Mouse (Mus musculus): ENCODE measurements around the gene Hnrnpl. TPM values are rescaled to one million over a fixed set of nuclear protein-coding genes. Genes with fewer than 3 reads are reported as not detected.
A peak's percentile ranks its signal among the peaks of the same experiment; 100 is the strongest.

The Hnrnpl gene
- total and polyA plus RNA-seq, 2 experiments from 2014 or later = 171 to 259 TPM

GRCm38 (mm10) chr7:28802846-28803588 is 5.3 kb upstream of the Hnrnpl start:
- H3K4me2 ChIP-seq (ENCODE audit: low read depth, low read length) = no peak overlapping the region
- no peaks in the 10 kb centered on the region for H3K9me3 ChIP-seq (replicated peaks; ENCODE audit: control insufficient read depth, low read length)
- DNase-seq (ENCODE audit: low spot score) (peak; percentile 76), ATAC-seq (ENCODE audit: insufficient read depth, low read depth) (peak; percentile 63)
- TF ChIP-seq EP300 (IDR thresholded peaks at IDR 0.05; ENCODE audit: low read depth) (no peak), CTCF (IDR thresholded peaks at IDR 0.05; ENCODE audit: low read depth) (no peak)
- H3K4me3 ChIP-seq (ENCODE audit: low read depth, low read length) = no peak overlapping the region
- H3K36me3 ChIP-seq (replicated peaks; ENCODE audit: control insufficient read depth, insufficient read depth, low read length) = no peaks in the 10 kb centered on the region
- no peaks in the 10 kb centered on the region for H3K27me3 ChIP-seq (ENCODE audit: control insufficient read depth, insufficient read depth, low read length)
- H3K4me1 ChIP-seq (ENCODE audit: control insufficient read depth, insufficient read depth) = peaks cover 30% of the 10 kb centered on the region
- H3K9ac ChIP-seq (replicated peaks; ENCODE audit: low read depth, low read length) = no peak overlapping the region
- WGBS = 13% methylated on average over 10 of the region's 10 CpGs
- peak overlapping the region; percentile 90 for H3K27ac ChIP-seq (ENCODE audit: low read depth)

GRCm38 (mm10) chr7:28803756-28804155 is 4.6 kb upstream of the Hnrnpl start:
- no peak overlapping the region for H3K4me3 ChIP-seq (ENCODE audit: low read depth, low read length)
- ATAC-seq (ENCODE audit: insufficient read depth, low read depth) (no peak), DNase-seq (ENCODE audit: low spot score) (no peak)
- H3K27me3 ChIP-seq (ENCODE audit: control insufficient read depth, insufficient read depth, low read length) = no peaks in the 10 kb centered on the region
- 36% methylated on average over 4 of the region's 4 CpGs for WGBS
- no peaks in the 10 kb centered on the region for H3K9me3 ChIP-seq (replicated peaks; ENCODE audit: control insufficient read depth, low read length)
- no peak overlapping the region for H3K9ac ChIP-seq (replicated peaks; ENCODE audit: low read depth, low read length)
- no peaks in the 10 kb centered on the region for H3K36me3 ChIP-seq (replicated peaks; ENCODE audit: control insufficient read depth, insufficient read depth, low read length)
- peaks cover 33% of the 10 kb centered on the region for H3K4me1 ChIP-seq (ENCODE audit: control insufficient read depth, insufficient read depth)
- H3K27ac ChIP-seq (ENCODE audit: low read depth) = peak overlapping the region; percentile 90
- no peak for TF ChIP-seq EP300 (IDR thresholded peaks at IDR 0.05; ENCODE audit: low read depth)
- no peak for TF ChIP-seq CTCF (IDR thresholded peaks at IDR 0.05; ENCODE audit: low read depth)
- no peak overlapping the region for H3K4me2 ChIP-seq (ENCODE audit: low read depth, low read length)

GRCm38 (mm10) chr7:28806869-28807268 is 1.5 kb upstream of the Hnrnpl start:
- Histone ChIP-seq H3K36me3 (replicated peaks; ENCODE audit: control insufficient read depth, insufficient read depth, low read length) (0 out of 2 replicates have a peak, but pooled peaks cover under 1% of the 10 kb centered on the region), H3K27ac (ENCODE audit: low read depth) (peak overlapping the region; percentile 61; the same call in 1 of the 2 replicates), H3K27me3 (ENCODE audit: control insufficient read depth, insufficient read depth, low read length) (no peaks in the 10 kb centered on the region), H3K4me2 (ENCODE audit: low read depth, low read length) (no peak overlapping the region), H3K9ac (replicated peaks; ENCODE audit: low read depth, low read length) (no peak overlapping the region), H3K4me3 (ENCODE audit: low read depth, low read length) (no peak overlapping the region), H3K9me3 (replicated peaks; ENCODE audit: control insufficient read depth, low read length) (no peaks in the 10 kb centered on the region), H3K4me1 (ENCODE audit: control insufficient read depth, insufficient read depth) (peaks cover 34% of the 10 kb centered on the region)
- 57% methylated on average over 4 of the region's 4 CpGs for WGBS
- DNase-seq (ENCODE audit: low spot score) = no peak
- no peak for TF ChIP-seq EP300 (IDR thresholded peaks at IDR 0.05; ENCODE audit: low read depth)
- TF ChIP-seq CTCF (IDR thresholded peaks at IDR 0.05; ENCODE audit: low read depth) = no peak
- ATAC-seq (ENCODE audit: insufficient read depth, low read depth) = no peak

GRCm38 (mm10) chr7:28807641-28808220 is 610 bp upstream of the Hnrnpl start:
- Histone ChIP-seq H3K27me3 (ENCODE audit: control insufficient read depth, insufficient read depth, low read length) (no peaks in the 10 kb centered on the region), H3K9me3 (replicated peaks; ENCODE audit: control insufficient read depth, low read length) (no peaks in the 10 kb centered on the region), H3K36me3 (replicated peaks; ENCODE audit: control insufficient read depth, insufficient read depth, low read length) (0 out of 2 replicates have a peak, but pooled peaks cover 8% of the 10 kb centered on the region), H3K4me1 (ENCODE audit: control insufficient read depth, insufficient read depth) (peaks cover 38% of the 10 kb centered on the region), H3K27ac (ENCODE audit: low read depth) (peak overlapping the region; percentile 100), H3K4me2 (ENCODE audit: low read depth, low read length) (peak overlapping the region; percentile 85), H3K4me3 (ENCODE audit: low read depth, low read length) (peak overlapping the region; percentile 82), H3K9ac (replicated peaks; ENCODE audit: low read depth, low read length) (peak overlapping the region; percentile 96)
- DNase-seq (ENCODE audit: low spot score) (no peak), ATAC-seq (ENCODE audit: insufficient read depth, low read depth) (no peak)
- 31% methylated on average over 7 of the region's 8 CpGs for WGBS
- TF ChIP-seq CTCF (IDR thresholded peaks at IDR 0.05; ENCODE audit: low read depth) = no peak
- no peak for TF ChIP-seq EP300 (IDR thresholded peaks at IDR 0.05; ENCODE audit: low read depth)

GRCm38 (mm10) chr7:28808957-28809393 is 634 bp downstream of the Hnrnpl start:
- DNase-seq (ENCODE audit: low spot score) = peak; percentile 91
- Histone ChIP-seq H3K27me3 (ENCODE audit: control insufficient read depth, insufficient read depth, low read length) (no peaks in the 10 kb centered on the region), H3K4me2 (ENCODE audit: low read depth, low read length) (peak overlapping the region; percentile 85), H3K36me3 (replicated peaks; ENCODE audit: control insufficient read depth, insufficient read depth, low read length) (peaks cover 20% of the 10 kb centered on the region), H3K27ac (ENCODE audit: low read depth) (peak overlapping the region; percentile 100), H3K9ac (replicated peaks; ENCODE audit: low read depth, low read length) (peak overlapping the region; percentile 96), H3K4me1 (ENCODE audit: control insufficient read depth, insufficient read depth) (peaks cover 33% of the 10 kb centered on the region), H3K9me3 (replicated peaks; ENCODE audit: control insufficient read depth, low read length) (no peaks in the 10 kb centered on the region), H3K4me3 (ENCODE audit: low read depth, low read length) (peak overlapping the region; percentile 82)
- TF ChIP-seq CTCF (IDR thresholded peaks at IDR 0.05; ENCODE audit: low read depth) (no peak), EP300 (IDR thresholded peaks at IDR 0.05; ENCODE audit: low read depth) (0 out of 2 replicates have a peak, but pooled peaks have one; percentile 22)
- 0% methylated on average over 28 of the region's 32 CpGs for WGBS
- peak; percentile 66 for ATAC-seq (ENCODE audit: insufficient read depth, low read depth)
